Mouse (Mus musculus): ENCODE data around the gene Hsd3b7. TPM values are rescaled to one million over a fixed set of nuclear protein-coding genes. Genes with fewer than 3 reads are reported as not detected.
A peak's percentile ranks its signal among the peaks of the same experiment; 100 is the strongest.

Gene Hsd3b7
- total RNA-seq (2014; rRNA removed; ENCODE audit: low replicate concordance), result 36.1 and 47.4 TPM in 2 replicates
- 23.3 and 27.4 TPM in 2 replicates for polyA plus RNA-seq (2015; fragmentation: Nextera tagmentation; extraction: Ambion mirVana)

DNA sequence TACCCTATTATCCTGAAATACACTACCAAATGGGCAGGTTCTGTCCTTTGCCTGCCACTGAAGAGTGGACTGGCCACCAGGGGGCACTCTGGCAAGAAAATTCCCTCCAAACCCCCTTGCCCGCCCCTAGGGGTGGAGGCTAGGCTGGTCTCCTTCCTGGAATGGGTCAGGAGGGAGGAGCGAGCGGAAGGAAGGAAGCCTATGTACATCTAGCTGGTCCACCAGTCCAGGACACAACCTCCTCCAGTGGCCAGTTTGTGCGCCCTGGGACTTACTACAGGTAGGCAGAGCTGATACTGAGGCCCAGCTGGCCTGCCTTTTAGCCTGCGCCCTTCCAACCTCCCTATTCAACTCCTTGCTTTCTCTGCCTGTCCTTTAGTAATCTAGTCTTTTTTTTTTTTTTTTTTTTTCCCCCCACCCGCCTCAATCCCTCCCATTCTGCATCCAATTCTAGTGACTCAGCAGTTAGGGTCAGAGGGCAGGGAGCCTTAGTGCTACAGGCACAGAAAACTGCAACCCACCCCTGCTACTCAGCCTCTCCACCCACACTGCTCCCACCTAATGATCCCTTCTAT, at the start of gene Hsd3b7:
Gene Hsd3b7, plus strand, starts transcription at position 170 of the 575 bp plus-strand sequence.
- H3K27me3 ChIP-seq (ENCODE audit: control insufficient read depth, insufficient read depth, low read length), result no peaks in the 10 kb centered on the region
- 27% methylated on average over 6 of the region's 6 CpGs for WGBS
- peak; percentile 93 for ATAC-seq (ENCODE audit: insufficient read depth, low read depth)
- peak within 1 kb of the TSS; percentile 60 for H3K4me2 ChIP-seq (ENCODE audit: low read depth, low read length)
- H3K36me3 ChIP-seq (replicated peaks; ENCODE audit: control insufficient read depth, insufficient read depth, low read length), result peaks cover 42% of the 10 kb centered on the region
- H3K4me3 ChIP-seq (ENCODE audit: low read depth, low read length), result peak within 1 kb of the TSS; percentile 35
- TF ChIP-seq CTCF (IDR thresholded peaks at IDR 0.05; ENCODE audit: low read depth) (peak; percentile 99), EP300 (IDR thresholded peaks at IDR 0.05; ENCODE audit: low read depth) (0 out of 2 replicates have a peak, but pooled peaks have one; percentile 43)
- no peaks in the 10 kb centered on the region for H3K9me3 ChIP-seq (replicated peaks; ENCODE audit: control insufficient read depth, low read length)
- DNase-seq (ENCODE audit: low spot score), result peak; percentile 91
- H3K9ac ChIP-seq (replicated peaks; ENCODE audit: low read depth, low read length), result peak within 1 kb of the TSS; percentile 34; the same call in 1 of the 2 replicates
- peak within 1 kb of the TSS; percentile 41; the same call in 1 of the 2 replicates for H3K27ac ChIP-seq (ENCODE audit: low read depth)
- peaks cover 8% of the 10 kb centered on the region for H3K4me1 ChIP-seq (ENCODE audit: control insufficient read depth, insufficient read depth)

DNA sequence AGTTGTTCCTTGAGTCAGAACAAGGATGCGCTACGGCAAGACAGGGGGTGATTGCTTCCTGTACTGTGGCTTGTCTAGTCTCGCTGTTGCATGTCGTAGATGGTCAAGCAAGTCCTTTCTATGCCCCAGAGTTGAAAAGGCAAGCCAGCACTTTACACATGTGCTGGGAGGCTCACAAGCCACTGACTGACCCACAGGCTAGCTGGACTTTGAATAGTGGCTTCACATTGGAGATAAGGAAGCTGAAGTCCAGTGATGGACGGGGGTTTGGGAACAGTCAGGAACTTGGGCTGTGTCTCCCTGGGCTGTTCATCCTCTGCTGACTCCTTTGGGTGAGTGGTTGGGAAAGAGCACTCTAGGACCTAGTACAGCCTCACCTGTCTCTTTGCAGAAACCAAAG, 48.8 kb upstream of the Hsd3b7 start:
- no peak overlapping the region for H3K9ac ChIP-seq (replicated peaks; ENCODE audit: low read depth, low read length)
- no peak overlapping the region for H3K27ac ChIP-seq (ENCODE audit: low read depth)
- no peaks in the 10 kb centered on the region for H3K27me3 ChIP-seq (ENCODE audit: control insufficient read depth, insufficient read depth, low read length)
- ATAC-seq (ENCODE audit: insufficient read depth, low read depth) (no peak), DNase-seq (ENCODE audit: low spot score) (no peak)
- H3K36me3 ChIP-seq (replicated peaks; ENCODE audit: control insufficient read depth, insufficient read depth, low read length), result peaks cover 76% of the 10 kb centered on the region
- no peaks in the 10 kb centered on the region for H3K9me3 ChIP-seq (replicated peaks; ENCODE audit: control insufficient read depth, low read length)
- no peak overlapping the region for H3K4me2 ChIP-seq (ENCODE audit: low read depth, low read length)
- H3K4me3 ChIP-seq (ENCODE audit: low read depth, low read length), result no peak overlapping the region
- WGBS, result 95% methylated on average over 5 of the region's 5 CpGs
- H3K4me1 ChIP-seq (ENCODE audit: control insufficient read depth, insufficient read depth), result 0 out of 2 replicates have a peak, but pooled peaks cover 6% of the 10 kb centered on the region
- no peak for TF ChIP-seq CTCF (IDR thresholded peaks at IDR 0.05; ENCODE audit: low read depth)
- no peak for TF ChIP-seq EP300 (IDR thresholded peaks at IDR 0.05; ENCODE audit: low read depth)

- 95% methylated on average over 27 of the region's 27 CpGs for WGBS
- ATAC-seq (ENCODE audit: insufficient read depth, low read depth), result no peak
- no peaks in the 10 kb centered on the region for H3K9me3 ChIP-seq (replicated peaks; ENCODE audit: control insufficient read depth, low read length)
- H3K4me1 ChIP-seq (ENCODE audit: control insufficient read depth, insufficient read depth), result 0 out of 2 replicates have a peak, but pooled peaks cover 4% of the 10 kb centered on the region
- no peak overlapping the region for H3K9ac ChIP-seq (replicated peaks; ENCODE audit: low read depth, low read length)
- no peak overlapping the region for H3K27ac ChIP-seq (ENCODE audit: low read depth)
- no peaks in the 10 kb centered on the region for H3K27me3 ChIP-seq (ENCODE audit: control insufficient read depth, insufficient read depth, low read length)
- DNase-seq (ENCODE audit: low spot score), result no peak
- H3K4me2 ChIP-seq (ENCODE audit: low read depth, low read length), result no peak overlapping the region
- peaks cover 79% of the 10 kb centered on the region for H3K36me3 ChIP-seq (replicated peaks; ENCODE audit: control insufficient read depth, insufficient read depth, low read length)
- TF ChIP-seq CTCF (IDR thresholded peaks at IDR 0.05; ENCODE audit: low read depth), result no peak
- no peak for TF ChIP-seq EP300 (IDR thresholded peaks at IDR 0.05; ENCODE audit: low read depth)
- no peak overlapping the region for H3K4me3 ChIP-seq (ENCODE audit: low read depth, low read length)
Observed at GRCm38 (mm10) chr7:127752069-127752468, 48.3 kb upstream of the Hsd3b7 start.

- no peak overlapping the region for H3K4me2 ChIP-seq (ENCODE audit: low read depth, low read length)
- no peak for DNase-seq (ENCODE audit: low spot score)
- no peaks in the 10 kb centered on the region for H3K9me3 ChIP-seq (replicated peaks; ENCODE audit: control insufficient read depth, low read length)
- TF ChIP-seq EP300 (IDR thresholded peaks at IDR 0.05; ENCODE audit: low read depth), result no peak
- no peak for TF ChIP-seq CTCF (IDR thresholded peaks at IDR 0.05; ENCODE audit: low read depth)
- H3K27ac ChIP-seq (ENCODE audit: low read depth), result no peak overlapping the region
- no peak overlapping the region for H3K9ac ChIP-seq (replicated peaks; ENCODE audit: low read depth, low read length)
- H3K4me1 ChIP-seq (ENCODE audit: control insufficient read depth, insufficient read depth), result no peaks in the 10 kb centered on the region
- H3K27me3 ChIP-seq (ENCODE audit: control insufficient read depth, insufficient read depth, low read length), result no peaks in the 10 kb centered on the region
- peaks cover 85% of the 10 kb centered on the region for H3K36me3 ChIP-seq (replicated peaks; ENCODE audit: control insufficient read depth, insufficient read depth, low read length)
- no peak for ATAC-seq (ENCODE audit: insufficient read depth, low read depth)
- no peak overlapping the region for H3K4me3 ChIP-seq (ENCODE audit: low read depth, low read length)
- 72% methylated on average over 5 of the region's 5 CpGs for WGBS
Observed at GRCm38 (mm10) chr7:127753158-127753557, 47.2 kb upstream of the Hsd3b7 start.

- TF ChIP-seq CTCF (IDR thresholded peaks at IDR 0.05; ENCODE audit: low read depth) (no peak), EP300 (IDR thresholded peaks at IDR 0.05; ENCODE audit: low read depth) (no peak)
- Histone ChIP-seq H3K9ac (replicated peaks; ENCODE audit: low read depth, low read length) (no peak overlapping the region), H3K4me1 (ENCODE audit: control insufficient read depth, insufficient read depth) (no peaks in the 10 kb centered on the region), H3K4me3 (ENCODE audit: low read depth, low read length) (no peak overlapping the region), H3K27me3 (ENCODE audit: control insufficient read depth, insufficient read depth, low read length) (no peaks in the 10 kb centered on the region), H3K4me2 (ENCODE audit: low read depth, low read length) (no peak overlapping the region), H3K36me3 (replicated peaks; ENCODE audit: control insufficient read depth, insufficient read depth, low read length) (peaks cover 80% of the 10 kb centered on the region), H3K9me3 (replicated peaks; ENCODE audit: control insufficient read depth, low read length) (no peaks in the 10 kb centered on the region), H3K27ac (ENCODE audit: low read depth) (no peak overlapping the region)
- ATAC-seq (ENCODE audit: insufficient read depth, low read depth) (no peak), DNase-seq (ENCODE audit: low spot score) (no peak)
- WGBS, result 90% methylated on average over 7 of the region's 7 CpGs
Observed at GRCm38 (mm10) chr7:127753741-127754140, 46.7 kb upstream of the Hsd3b7 start.

Data from heart, postnatal 0 days (tissue).